Mouse (Mus musculus) embryonic fibroblast, embryonic 13.5 days (primary cell): ENCODE results near the gene AC129217.1.

Experiments
- CTCF ChIP-seq: IDR thresholded peaks from 2 replicates; pipeline ENCODE4 v1.5.1; 2011; ENCODE audit warnings: mild to moderate bottlenecking, control low read depth, low read length, moderate library complexity, borderline replicate concordance; ENCODE audit not compliant: insufficient read depth
- POLR2A ChIP-seq: IDR thresholded peaks from 2 replicates; pipeline ENCODE4 v1.6.1; 2011; ENCODE audit warnings: low read depth, mild to moderate bottlenecking, control low read depth, low read length, moderate library complexity

DNA sequence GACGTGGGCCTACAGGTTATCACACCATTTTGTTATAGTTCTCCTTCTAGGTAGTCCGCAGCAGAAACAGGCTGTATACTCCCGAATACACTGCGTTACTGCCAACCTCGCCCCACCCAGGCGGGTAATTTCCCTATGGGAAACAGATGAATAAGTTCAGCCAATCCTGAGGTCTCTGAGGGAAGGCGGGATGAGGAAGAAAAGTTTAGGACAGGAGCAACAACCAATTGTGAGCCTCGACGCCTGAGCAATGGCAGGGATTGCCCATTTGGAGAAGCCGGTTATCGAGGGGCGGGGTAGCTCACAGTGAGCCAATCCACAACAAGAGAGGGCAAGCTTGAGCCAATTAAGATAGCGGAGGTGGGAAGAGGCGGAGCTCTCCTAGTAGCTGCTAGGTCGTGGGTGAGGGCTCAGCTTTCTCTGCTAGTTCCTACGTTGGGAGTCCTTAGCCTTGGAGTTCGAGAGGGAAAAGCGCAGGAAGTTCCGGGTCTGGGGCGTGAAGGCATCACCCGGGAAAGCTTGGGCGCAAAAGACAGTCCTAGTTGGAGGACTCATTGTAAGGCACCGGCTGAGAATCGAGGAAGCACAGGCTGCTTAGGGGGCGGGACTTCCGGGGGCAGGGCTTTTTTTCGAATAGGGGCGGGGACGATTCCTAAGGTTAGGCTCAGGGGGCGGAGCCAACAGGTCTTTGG is 27.3 kb upstream of the AC129217.1 start, which contains the start of gene Zbtb3:
- TF ChIP-seq CTCF = no peak
- peak; percentile 87 for TF ChIP-seq POLR2A
